Mouse (Mus musculus) lung, postnatal 4 days (tissue): Measurements from ENCODE around the gene Serpine2.

ENCODE experiments used
- DNase-seq, 2 experiments: peaks; one replicate each; pipeline ENCODE4 v3.0.0; 2021

Gene Serpine2

DNA sequence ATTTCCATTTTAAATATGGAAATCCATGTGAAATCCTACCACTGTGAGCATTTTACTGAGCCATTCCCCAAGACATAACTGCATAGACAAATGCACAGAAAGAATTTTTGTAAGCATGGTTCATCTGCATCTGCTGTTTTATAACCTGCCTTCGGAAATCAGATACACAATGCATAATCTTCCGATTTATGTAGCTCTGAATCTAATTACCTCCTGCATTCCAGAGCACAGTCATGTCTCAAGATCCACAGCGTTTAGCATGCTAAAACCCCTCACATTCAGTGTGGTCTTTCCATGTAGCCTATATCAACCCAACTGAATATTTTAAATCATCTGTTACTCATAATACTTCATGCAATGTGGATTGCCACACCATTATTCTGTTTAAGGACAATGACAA, 51.5 kb downstream of the Serpine2 start:
- DNase-seq: no peak

DNA sequence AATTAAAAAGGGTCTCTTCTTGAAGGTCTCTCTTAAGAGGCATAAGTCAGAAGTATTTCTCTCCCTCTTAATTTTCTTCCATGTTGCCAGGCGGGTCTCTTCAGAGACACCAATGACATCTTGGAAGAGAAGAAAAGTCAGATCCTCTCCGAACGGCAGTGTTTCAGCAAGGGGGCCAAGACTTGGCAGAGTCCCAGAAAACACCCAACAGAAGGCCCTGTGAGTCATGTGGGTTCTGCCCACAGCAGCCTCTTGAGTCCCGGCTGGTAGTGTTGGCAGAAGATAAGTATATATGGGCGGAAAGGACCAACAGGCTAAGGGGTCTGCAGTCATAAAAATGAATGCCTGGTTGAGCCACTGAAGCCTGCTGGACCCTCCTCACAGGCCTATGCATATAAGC, 54.1 kb downstream of the Serpine2 start:
- DNase-seq: peak; percentile 35 to 58

GRCm38 (mm10) chr1:79803614-79804013, 57.4 kb downstream of the Serpine2 start:
- no peak for DNase-seq

- DNase-seq: no peak
Measured at GRCm38 (mm10) chr1:79802858-79803427, 58.0 kb downstream of the Serpine2 start.

- DNase-seq: no peak
Measured at GRCm38 (mm10) chr1:79797084-79797483, 63.9 kb downstream of the Serpine2 start.

- DNase-seq: peak in 1 of 2 experiments; percentile 49
Measured at GRCm38 (mm10) chr1:79786267-79786927, 74.6 kb downstream of the Serpine2 start.

DNA sequence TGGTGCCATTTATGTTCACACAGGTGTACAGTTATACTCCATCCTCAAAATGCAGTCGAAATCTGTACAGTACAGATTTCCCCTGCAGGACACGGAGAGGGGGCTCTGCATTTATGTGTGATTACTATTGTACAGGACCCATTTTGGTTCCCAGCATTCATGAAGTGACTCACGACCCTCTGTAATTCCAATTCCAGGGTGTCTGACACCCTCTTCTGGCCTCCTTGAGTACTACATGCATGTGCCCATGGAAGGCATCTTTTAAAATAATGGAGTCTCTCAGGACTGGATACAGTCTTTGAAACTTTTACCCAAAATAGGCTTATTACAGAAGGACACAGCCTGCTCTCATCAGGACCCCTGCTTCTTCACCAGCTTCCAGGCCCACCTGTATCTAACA, 78.5 kb downstream of the Serpine2 start:
- no peak for DNase-seq

DNA sequence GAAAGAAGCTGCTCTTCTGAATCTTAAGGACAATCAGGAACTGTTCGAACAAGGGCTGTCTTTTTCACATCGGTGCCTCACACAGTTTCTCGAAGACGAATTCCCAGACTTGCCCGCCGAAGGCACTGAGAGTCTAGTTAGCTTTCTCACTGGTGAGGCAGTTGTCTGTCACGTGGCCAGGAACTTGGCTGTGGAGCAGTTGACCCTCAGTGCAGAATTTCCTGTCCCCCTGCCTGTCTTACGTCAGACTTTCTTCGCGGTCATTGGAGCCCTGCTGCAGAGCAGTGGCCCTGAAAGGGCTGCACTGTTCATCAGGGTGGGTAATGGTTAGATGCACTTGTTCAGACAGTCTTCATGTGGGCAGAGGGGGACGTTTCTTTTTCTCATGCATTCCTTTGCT, 83.0 kb downstream of the Serpine2 start:
- DNase-seq: no peak

GRCm38 (mm10) chr1:79775927-79776458, 85.0 kb downstream of the Serpine2 start, which contains the start of the genes Mrpl44 and Wdfy1:
Gene Mrpl44, plus strand, starts transcription at chr1:79776018.
Gene Wdfy1, minus strand, starts transcription at chr1:79776143.
- peak; percentile 98 to 99 for DNase-seq

DNA sequence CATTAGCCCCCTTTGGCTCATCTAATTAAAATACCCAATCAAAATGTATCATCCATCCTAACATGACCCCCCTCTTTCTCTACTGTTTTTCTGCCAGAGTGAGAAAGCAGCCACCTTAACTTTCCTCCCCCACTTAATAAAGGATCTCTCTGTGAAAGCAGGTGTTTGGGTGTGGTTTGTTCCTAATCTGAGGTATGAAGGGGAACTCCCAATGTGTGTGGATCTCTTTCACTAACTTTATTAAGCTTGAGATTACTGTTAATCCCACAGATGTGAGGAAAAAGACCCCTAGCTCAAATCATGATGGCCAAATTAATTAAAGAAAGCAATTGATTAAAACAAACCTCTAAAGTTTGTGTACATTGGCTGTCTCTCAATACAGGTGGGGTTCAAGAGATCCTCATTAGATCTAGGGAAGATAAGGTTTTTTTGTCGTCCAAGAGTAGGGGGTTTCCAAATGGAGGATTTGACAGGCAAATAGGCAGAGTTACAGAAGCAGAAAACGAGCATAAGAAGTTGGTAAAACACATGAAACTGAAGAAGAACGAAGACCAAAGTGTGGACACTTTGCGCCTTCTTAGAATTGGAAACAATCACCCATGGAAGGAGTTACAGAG, 86.7 kb downstream of the Serpine2 start:
- DNase-seq: no peak

GRCm38 (mm10) chr1:79768231-79768630, 92.7 kb downstream of the Serpine2 start:
- DNase-seq: no peak

- DNase-seq: no peak
Measured at GRCm38 (mm10) chr1:79764483-79764882, 96.5 kb downstream of the Serpine2 start.

DNA sequence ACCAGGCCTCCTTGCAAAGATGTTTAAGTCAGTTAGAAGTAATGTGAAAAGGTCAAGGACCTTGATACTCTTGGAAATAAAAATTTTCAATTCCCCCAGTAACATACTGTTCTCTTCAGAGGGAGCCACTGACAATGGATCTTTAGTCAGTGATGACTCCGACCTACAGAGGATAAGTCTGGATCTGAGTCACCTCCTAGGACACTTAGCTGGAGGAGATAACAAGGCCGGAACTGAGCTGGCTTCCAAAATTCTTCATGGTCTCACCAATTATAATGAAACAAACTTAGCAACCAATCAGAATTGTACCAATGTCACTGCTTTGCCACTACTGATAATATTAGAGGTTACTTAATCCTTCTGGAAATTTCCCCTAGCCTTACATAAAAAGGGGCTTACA, 96.9 kb downstream of the Serpine2 start:
- no peak for DNase-seq

GRCm38 (mm10) chr1:79762282-79763250, 98.4 kb downstream of the Serpine2 start:
- DNase-seq: no peak

DNA sequence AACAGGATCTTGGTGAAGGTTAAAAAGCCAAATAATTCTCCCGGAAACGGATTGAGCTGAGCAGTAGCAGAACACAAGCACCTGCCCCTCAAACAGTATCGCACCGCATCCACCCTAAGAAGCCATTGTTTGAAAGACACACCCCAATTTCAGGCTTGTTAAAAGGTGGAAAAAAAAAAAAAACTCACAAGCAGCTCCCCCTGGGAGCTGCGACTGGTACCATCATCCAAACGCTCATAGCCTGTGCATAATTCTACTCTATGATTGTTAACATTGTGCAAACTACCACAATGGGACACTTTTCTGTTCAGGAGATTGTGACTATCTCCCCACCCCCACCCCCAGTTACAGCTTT, 99.1 kb downstream of the Serpine2 start:
- no peak for DNase-seq

DNA sequence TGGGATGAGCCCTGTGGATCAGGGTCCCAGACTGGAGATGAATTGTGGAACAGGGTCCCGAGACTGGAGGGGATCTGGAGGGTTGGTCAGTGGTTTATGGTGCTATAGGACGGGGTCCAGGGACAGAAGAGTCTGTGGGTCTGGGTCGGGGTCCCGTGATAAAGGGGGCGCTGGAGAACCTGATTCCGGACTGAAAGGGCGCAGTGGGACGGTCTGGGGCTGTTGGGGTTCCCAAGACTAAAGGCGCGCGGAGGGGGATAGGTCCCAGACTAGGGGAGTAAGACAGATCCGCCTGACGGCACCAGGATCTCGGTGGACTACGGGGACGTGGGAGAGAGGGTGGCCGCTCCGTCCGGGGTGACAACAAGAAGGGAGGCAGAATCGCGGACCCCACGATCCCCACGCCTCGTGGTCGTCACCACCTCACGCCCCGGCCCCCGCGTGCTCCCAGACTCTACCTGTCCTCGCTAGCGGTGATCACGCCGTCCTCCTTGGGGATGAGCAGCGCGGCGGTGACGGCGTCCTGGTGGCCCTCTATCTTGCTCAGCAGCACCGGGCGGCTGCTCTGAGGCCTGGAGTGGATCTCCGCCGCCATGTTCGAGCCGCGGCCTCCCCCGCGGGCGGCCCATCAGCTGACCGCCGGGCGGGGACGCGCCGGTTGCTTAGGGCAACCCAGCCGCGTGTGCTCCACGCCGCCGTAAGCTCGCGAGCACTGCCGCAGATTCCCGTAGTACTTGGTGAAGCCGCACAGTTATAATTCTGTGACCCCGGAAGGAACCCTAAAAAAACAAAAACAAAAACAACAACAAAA, 99.7 kb downstream of the Serpine2 start:
- peak; percentile 85 to 92 for DNase-seq

DNA sequence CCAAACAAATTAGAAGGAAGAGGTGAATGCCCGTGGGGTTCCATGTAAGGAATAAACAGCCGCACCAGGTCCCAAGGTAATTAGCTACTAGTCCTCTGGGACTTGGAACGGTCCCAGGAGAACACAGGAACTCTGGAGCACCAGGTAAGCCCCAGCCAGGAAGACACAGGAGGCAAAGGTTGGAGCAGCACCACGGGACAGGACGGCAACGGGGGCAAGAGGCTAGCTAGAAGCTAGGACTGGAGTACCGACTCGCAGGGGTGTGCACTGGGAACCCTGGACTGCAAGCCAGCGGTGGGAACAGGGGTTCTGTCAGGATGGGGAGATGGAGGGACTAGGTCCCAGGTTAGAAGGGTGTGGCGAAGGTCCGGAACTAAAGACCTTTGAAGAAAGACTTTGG, 100.3 kb downstream of the Serpine2 start:
- DNase-seq: peak in 1 of 2 experiments; percentile 39

DNA sequence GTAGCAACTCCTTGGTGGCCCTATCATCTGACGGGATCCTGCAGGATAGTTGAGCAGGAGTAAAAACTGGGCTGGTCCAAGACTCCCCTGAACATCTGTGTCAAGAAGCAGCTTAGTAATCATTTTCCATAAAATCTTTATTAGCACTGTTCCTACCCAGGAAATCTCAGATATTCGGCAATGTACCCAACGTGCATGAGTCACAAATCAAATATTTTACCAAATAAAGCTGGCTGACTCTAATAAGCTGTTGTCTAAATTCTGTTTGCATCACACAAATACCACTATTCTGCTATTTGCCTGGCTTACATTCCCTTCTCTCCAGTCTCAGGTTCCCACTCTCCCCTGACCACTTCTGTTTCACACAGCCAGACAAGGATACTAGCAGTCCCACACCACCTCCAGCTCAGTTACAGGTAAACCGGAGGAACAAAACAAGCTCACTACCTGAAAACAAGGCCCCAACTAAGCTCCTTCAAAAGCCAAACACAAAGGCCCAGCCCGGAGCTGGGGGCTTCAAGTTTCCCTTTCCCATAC, 101.5 kb downstream of the Serpine2 start:
- no peak for DNase-seq

GRCm38 (mm10) chr1:79759006-79759405, 102.0 kb downstream of the Serpine2 start:
- DNase-seq: no peak

DNA sequence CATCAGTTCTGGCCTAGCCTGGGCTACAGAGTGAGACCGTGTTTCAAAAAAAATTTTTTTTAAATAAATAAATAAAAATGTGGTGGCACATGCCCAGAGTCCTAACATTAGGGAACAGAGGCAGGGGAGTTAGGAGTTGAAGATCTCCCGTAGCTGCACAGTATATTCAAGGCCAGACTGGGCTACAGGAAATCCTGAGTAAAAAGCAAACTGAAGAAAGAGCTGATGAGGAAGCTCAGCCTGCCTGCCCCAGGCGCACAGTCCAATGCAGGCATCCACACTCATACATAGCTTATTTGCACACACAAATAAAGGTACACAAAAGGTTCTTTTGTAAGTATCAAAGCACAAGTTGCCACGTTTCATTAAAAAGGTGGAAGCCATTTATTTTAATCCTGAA, 103.4 kb downstream of the Serpine2 start:
- no peak for DNase-seq

DNA sequence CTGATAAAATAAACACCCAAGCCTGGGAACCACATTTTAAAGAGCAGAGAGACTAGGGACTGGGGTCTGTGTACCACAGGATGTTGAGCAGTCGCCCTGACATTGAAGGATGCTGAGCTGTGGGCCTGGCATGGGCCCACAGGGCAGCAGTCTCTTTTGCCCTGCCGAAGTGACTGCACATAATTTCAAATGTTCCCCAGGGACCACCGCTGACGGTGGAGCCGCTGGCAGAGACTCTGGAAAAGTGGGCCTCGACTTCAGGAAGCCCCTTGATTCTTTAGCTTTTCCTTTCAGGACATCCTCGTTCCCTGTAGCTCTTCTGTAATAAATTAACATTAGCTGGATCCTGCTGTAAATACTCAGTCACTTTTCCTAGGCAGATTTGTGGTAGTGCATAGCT, 103.8 kb downstream of the Serpine2 start:
- peak in 1 of 2 experiments; percentile 52 for DNase-seq

DNA sequence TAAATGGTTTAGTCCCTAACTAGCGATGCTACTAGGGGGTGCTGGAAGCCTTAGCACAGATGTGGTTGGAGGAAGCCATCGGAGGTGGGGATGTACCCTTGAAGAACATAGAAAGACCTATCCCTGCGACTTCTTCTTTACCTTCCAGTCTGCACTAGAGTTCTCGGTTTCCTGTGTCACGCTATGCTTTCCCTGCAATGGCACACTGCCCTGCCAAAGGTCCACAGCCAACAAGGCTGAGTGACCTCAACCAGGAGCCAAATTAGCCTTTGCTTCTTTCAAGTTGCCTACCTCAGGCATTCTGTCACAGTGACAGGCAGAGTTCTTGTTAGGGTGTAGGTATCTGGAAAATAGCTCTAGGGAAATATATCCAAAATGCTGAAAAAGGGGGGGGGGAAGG, 104.6 kb downstream of the Serpine2 start:
- no peak for DNase-seq
